Mouse (Mus musculus): Measurements from ENCODE around the gene Gm49353.

The Gm49353 gene

GRCm38 (mm10) chr10:29198642-29199041, at the start of gene Gm49353:
Gene Gm49353 (plus strand): TSS chr10:29198954.
- no peak for DNase-seq

GRCm38 (mm10) chr10:29155304-29155703, 43.5 kb upstream of the Gm49353 start:
- no peak for DNase-seq

GRCm38 (mm10) chr10:29161664-29162063, 37.1 kb upstream of the Gm49353 start:
- DNase-seq, result no peak

GRCm38 (mm10) chr10:29173778-29174177, 25.0 kb upstream of the Gm49353 start:
- no peak for DNase-seq

- no peak for DNase-seq
Observed at GRCm38 (mm10) chr10:29175656-29176055, 23.1 kb upstream of the Gm49353 start.

- DNase-seq, result no peak
Observed at GRCm38 (mm10) chr10:29176881-29177280, 21.9 kb upstream of the Gm49353 start.

GRCm38 (mm10) chr10:29178003-29178402, 20.8 kb upstream of the Gm49353 start:
- no peak for DNase-seq

- no peak for DNase-seq
Observed at GRCm38 (mm10) chr10:29180210-29180609, 18.5 kb upstream of the Gm49353 start.

- no peak for DNase-seq
Observed at GRCm38 (mm10) chr10:29181046-29181445, 17.7 kb upstream of the Gm49353 start.

- DNase-seq, result no peak
Observed at GRCm38 (mm10) chr10:29193769-29194168, 5.0 kb upstream of the Gm49353 start.

GRCm38 (mm10) chr10:29196811-29197210, 1.9 kb upstream of the Gm49353 start:
- DNase-seq, result peak in 1 of 2 experiments; percentile 4

- no peak for DNase-seq
Observed at GRCm38 (mm10) chr10:29199835-29200234, 1.1 kb downstream of the Gm49353 start.

- no peak for DNase-seq
Observed at GRCm38 (mm10) chr10:29200609-29201008, 1.9 kb downstream of the Gm49353 start.

- DNase-seq, result peak; percentile 61 to 70
Observed at GRCm38 (mm10) chr10:29206730-29207129, 8.0 kb downstream of the Gm49353 start.

- DNase-seq, result no peak
Observed at GRCm38 (mm10) chr10:29208735-29209134, 10.0 kb downstream of the Gm49353 start.

GRCm38 (mm10) chr10:29211453-29211852, 12.7 kb downstream of the Gm49353 start, which contains the start of gene 9330159F19Rik:
Gene 9330159F19Rik (plus strand): TSS chr10:29211606.
- DNase-seq, result no peak

- no peak for DNase-seq
Observed at GRCm38 (mm10) chr10:29213534-29214100, 14.9 kb downstream of the Gm49353 start.

GRCm38 (mm10) chr10:29216957-29217356, 18.2 kb downstream of the Gm49353 start:
- no peak for DNase-seq

- DNase-seq, result no peak
Observed at GRCm38 (mm10) chr10:29217451-29217850, 18.7 kb downstream of the Gm49353 start.

- DNase-seq, result no peak
Observed at GRCm38 (mm10) chr10:29225329-29225728, 26.6 kb downstream of the Gm49353 start.

GRCm38 (mm10) chr10:29231208-29231607, 32.5 kb downstream of the Gm49353 start:
- DNase-seq, result peak; percentile 22 to 31

Measured in cerebellum, postnatal 14 days (tissue).